Mouse (Mus musculus) spleen, adult 2 months (tissue): ENCODE data around the gene Gadd45b.

Experiments used
- CTCF ChIP-seq: fragments of 200-500 bp; IDR thresholded peaks from 2 replicates; pipeline ENCODE4 v1.5.1; 2011; ENCODE audit warnings: mild to moderate bottlenecking, inconsistent platforms; ENCODE audit not compliant: insufficient read depth, insufficient read length, insufficient replicate concordance; ENCODE audit errors: extremely low read depth
- POLR2A ChIP-seq: fragments of 200-500 bp; IDR thresholded peaks from 2 replicates; pipeline ENCODE4 v1.6.1; 2011; ENCODE audit warnings: low read depth, low read length, inconsistent platforms

DNA sequence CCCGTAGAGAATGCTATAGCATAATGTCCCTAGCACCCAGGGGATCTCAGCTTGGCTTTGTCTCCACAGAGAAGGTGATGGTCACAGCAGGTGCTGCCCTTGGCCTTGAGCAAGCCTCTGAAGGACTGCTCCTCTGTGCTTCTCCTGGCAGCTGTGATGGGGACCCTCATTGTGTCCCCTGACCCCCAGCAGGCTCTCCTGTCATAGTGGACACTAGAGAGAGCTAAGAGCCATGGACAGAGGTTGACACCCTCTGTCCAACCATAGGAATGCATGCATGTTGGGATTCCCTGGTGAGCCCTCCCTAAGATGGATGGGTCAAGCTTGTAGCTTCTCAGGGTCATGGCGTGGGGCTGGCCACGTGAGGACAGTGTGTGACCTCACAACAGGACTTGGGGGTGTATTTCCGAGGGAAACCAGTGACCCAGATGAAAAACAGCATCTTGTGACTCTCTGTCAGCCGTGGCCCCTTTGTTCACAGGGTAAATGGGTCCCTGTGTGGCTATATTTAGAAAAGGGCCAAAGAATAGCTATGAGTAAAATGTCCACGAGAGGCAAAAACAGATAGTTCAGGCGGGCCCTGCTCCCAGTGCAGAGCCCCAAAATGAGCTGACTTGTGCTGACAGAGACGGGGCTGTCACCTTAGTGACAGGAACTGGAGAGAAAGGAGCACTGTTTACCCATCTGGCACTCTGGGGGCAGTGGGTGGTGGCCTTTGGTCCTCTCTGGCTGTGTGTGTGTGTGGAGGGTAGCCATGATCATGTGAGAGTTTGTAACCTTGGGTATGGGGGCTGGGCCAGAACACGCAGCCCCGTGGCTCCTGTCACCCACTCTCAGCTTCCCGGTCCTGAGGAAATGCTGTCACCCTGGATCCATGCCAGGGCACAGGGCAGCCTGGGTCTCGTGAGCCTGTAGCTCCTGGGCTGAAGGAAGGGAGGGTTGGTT lies 33.4 kb downstream of the Gadd45b start:
- no peak for TF ChIP-seq POLR2A
- TF ChIP-seq CTCF, result no peak
